Mouse (Mus musculus) midbrain, embryonic 14.5 days (tissue): ENCODE measurements around the gene Lmf1. TPM values are rescaled to one million over a fixed set of nuclear protein-coding genes. Genes with fewer than 3 reads are reported as not detected.

ENCODE experiments used
- ATAC-seq: fragments of 200-750 bp; cut with Nextera tagmentation; 2 replicates; pipeline ENCODE4 v1.8.0; 2017; ENCODE audit warnings: moderate number of reproducible peaks, moderate library complexity; ENCODE audit not compliant: low FRiP score, low TSS enrichment
- DNase-seq: peaks from one replicate; pipeline ENCODE4 v3.0.0-alpha.2; 2015
- H3K27ac ChIP-seq: fragments of 300-500 bp; sonication (generic); replicated peaks from 2 replicates; pipeline ENCODE4 v1.5.1; 2014; ENCODE audit warnings: mild to moderate bottlenecking, low read depth, low read length, moderate library complexity
- H3K27me3 ChIP-seq: fragments of 300-500 bp; sonication (generic); 2 replicates; pipeline ENCODE4 v1.6.1; 2014; ENCODE audit warnings: low read length, control low read depth, mixed read lengths; ENCODE audit not compliant: control insufficient read depth, insufficient read depth
- H3K36me3 ChIP-seq: fragments of 300-500 bp; sonication (generic); 2 replicates; pipeline ENCODE4 v1.6.1; 2014; ENCODE audit warnings: low read length, control low read depth; ENCODE audit not compliant: control insufficient read depth, insufficient read depth
- H3K4me1 ChIP-seq: fragments of 300-500 bp; sonication (generic); 2 replicates; pipeline ENCODE4 v1.6.1; 2014; ENCODE audit warnings: mild to moderate bottlenecking, antibody characterized with exemption, low read length, control low read depth; ENCODE audit not compliant: control insufficient read depth, insufficient read depth
- H3K4me2 ChIP-seq: fragments of 300-500 bp; sonication (generic); 2 replicates; pipeline ENCODE4 v1.6.1; 2014; ENCODE audit warnings: mild to moderate bottlenecking, low read length, moderate library complexity
- H3K4me3 ChIP-seq: fragments of 300-500 bp; sonication (generic); replicated peaks from 2 replicates; pipeline ENCODE4 v1.5.1; 2014; ENCODE audit warnings: low read depth, low read length
- H3K9ac ChIP-seq: fragments of 300-500 bp; sonication (generic); replicated peaks from 2 replicates; pipeline ENCODE4 v1.6.1; 2014; ENCODE audit warnings: mild to moderate bottlenecking, low read length, moderate library complexity
- H3K9me3 ChIP-seq: fragments of 300-500 bp; sonication (generic); 2 replicates; pipeline ENCODE4 v1.6.1; 2016; ENCODE audit warnings: low read length, control low read depth, mixed read lengths; ENCODE audit not compliant: control insufficient read depth
- WGBS: fragments of 180-500 bp; shearing (Covaris S2); extraction: QIAGEN DNeasy Blood & Tissue Kit; methylation state at CpG from one replicate; pipeline ENCODE4 v1.1.7; 2014; 5-methylcytosine and 5-hydroxymethylcytosine counted together
- polyA plus RNA-seq: library from polyadenylated mRNA; unstranded; fragments of >200 nt; fragmentation: Nextera tagmentation; extraction: Ambion mirVana; gene quantifications from 2 replicates; pipeline ENCODE4 v1.2.1, GENCODE M21; 2014

Gene Lmf1
- polyA plus RNA-seq, 1 experiment from 2014 or later, result 20.8 TPM

- ATAC-seq (no peak), DNase-seq (no peak)
- no peaks in the 10 kb centered on the region for H3K9me3 ChIP-seq
- 94% methylated on average over 6 of the region's 6 CpGs for WGBS
- no peak overlapping the region for H3K27ac ChIP-seq
- H3K4me3 ChIP-seq, result no peak overlapping the region
- no peak overlapping the region for H3K4me2 ChIP-seq
- no peaks in the 10 kb centered on the region for H3K27me3 ChIP-seq
- H3K36me3 ChIP-seq, result peaks cover 31% of the 10 kb centered on the region
- no peak overlapping the region for H3K9ac ChIP-seq
- H3K4me1 ChIP-seq, result no peaks in the 10 kb centered on the region
Observed at GRCm38 (mm10) chr17:25590068-25590467, 11.2 kb downstream of the Lmf1 start.

GRCm38 (mm10) chr17:25590985-25591384, 12.1 kb downstream of the Lmf1 start:
- Histone ChIP-seq H3K9me3 (no peaks in the 10 kb centered on the region), H3K36me3 (peaks cover 27% of the 10 kb centered on the region), H3K4me1 (no peaks in the 10 kb centered on the region), H3K9ac (no peak overlapping the region), H3K27ac (no peak overlapping the region), H3K4me2 (no peak overlapping the region), H3K27me3 (no peaks in the 10 kb centered on the region), H3K4me3 (no peak overlapping the region)
- no peak for DNase-seq
- no peak for ATAC-seq
- 84% methylated on average over 4 of the region's 4 CpGs for WGBS

- Histone ChIP-seq H3K4me2 (no peak overlapping the region), H3K36me3 (peaks cover 18% of the 10 kb centered on the region)
- 91% methylated on average over 6 of the region's 6 CpGs for WGBS
Observed at GRCm38 (mm10) chr17:25592336-25592735, 13.5 kb downstream of the Lmf1 start.

GRCm38 (mm10) chr17:25593411-25594261, 14.8 kb downstream of the Lmf1 start:
- Histone ChIP-seq H3K9me3 (no peaks in the 10 kb centered on the region), H3K4me1 (no peaks in the 10 kb centered on the region), H3K27me3 (no peaks in the 10 kb centered on the region), H3K4me3 (no peak overlapping the region), H3K36me3 (peaks cover 12% of the 10 kb centered on the region), H3K27ac (no peak overlapping the region), H3K4me2 (no peak overlapping the region), H3K9ac (no peak overlapping the region)
- no peak for ATAC-seq
- DNase-seq, result no peak
- WGBS, result 81% methylated on average over 22 of the region's 22 CpGs

More at GRCm38 (mm10) chr17:25592336-25592735, 13.5 kb downstream of the Lmf1 start:
- Histone ChIP-seq H3K27me3 (no peaks in the 10 kb centered on the region), H3K9ac (no peak overlapping the region), H3K4me1 (no peaks in the 10 kb centered on the region), H3K4me3 (no peak overlapping the region), H3K27ac (no peak overlapping the region), H3K9me3 (no peaks in the 10 kb centered on the region)
- DNase-seq (no peak), ATAC-seq (no peak)

- ATAC-seq, result no peak
- no peaks in the 10 kb centered on the region for H3K27me3 ChIP-seq
Observed at GRCm38 (mm10) chr17:25595495-25595894, 16.6 kb downstream of the Lmf1 start.

GRCm38 (mm10) chr17:25597537-25597936, 18.7 kb downstream of the Lmf1 start:
- Histone ChIP-seq H3K4me3 (no peak overlapping the region), H3K4me1 (no peaks in the 10 kb centered on the region), H3K27me3 (no peaks in the 10 kb centered on the region), H3K36me3 (no peaks in the 10 kb centered on the region; the same call in 1 of the 2 replicates), H3K4me2 (no peak overlapping the region), H3K27ac (no peak overlapping the region), H3K9ac (no peak overlapping the region), H3K9me3 (no peaks in the 10 kb centered on the region)
- no peak for DNase-seq
- ATAC-seq, result no peak
- 72% methylated on average over 3 of the region's 3 CpGs for WGBS

More at GRCm38 (mm10) chr17:25595495-25595894, 16.6 kb downstream of the Lmf1 start:
- H3K36me3 ChIP-seq, result peaks cover 3% of the 10 kb centered on the region; the same call in 1 of the 2 replicates
- no peak for DNase-seq
- no peak overlapping the region for H3K27ac ChIP-seq
- H3K4me3 ChIP-seq, result no peak overlapping the region
- H3K9me3 ChIP-seq, result no peaks in the 10 kb centered on the region
- H3K9ac ChIP-seq, result no peak overlapping the region
- no peaks in the 10 kb centered on the region for H3K4me1 ChIP-seq
- H3K4me2 ChIP-seq, result no peak overlapping the region
- whole genome bisulfite sequencing, result 84% methylated on average over 5 of the region's 5 CpGs

- H3K27ac ChIP-seq, result no peak overlapping the region
- no peaks in the 10 kb centered on the region for H3K27me3 ChIP-seq
- 76% methylated on average over 8 of the region's 8 CpGs for WGBS
- no peaks in the 10 kb centered on the region for H3K9me3 ChIP-seq
- no peak for DNase-seq
- no peaks in the 10 kb centered on the region for H3K4me1 ChIP-seq
- H3K36me3 ChIP-seq, result no peaks in the 10 kb centered on the region
- no peak overlapping the region for H3K4me2 ChIP-seq
- no peak overlapping the region for H3K4me3 ChIP-seq
- ATAC-seq, result no peak
- H3K9ac ChIP-seq, result no peak overlapping the region
Observed at GRCm38 (mm10) chr17:25602366-25602765, 23.5 kb downstream of the Lmf1 start.

- no peak overlapping the region for H3K27ac ChIP-seq
- no peak for ATAC-seq
- peaks cover 9% of the 10 kb centered on the region for H3K4me1 ChIP-seq
- 0 out of 2 replicates have a peak, but pooled peaks cover 4% of the 10 kb centered on the region for H3K36me3 ChIP-seq
- H3K9ac ChIP-seq, result no peak overlapping the region
- H3K27me3 ChIP-seq, result no peaks in the 10 kb centered on the region
- H3K4me2 ChIP-seq, result no peak overlapping the region
- no peak overlapping the region for H3K4me3 ChIP-seq
- no peaks in the 10 kb centered on the region for H3K9me3 ChIP-seq
- DNase-seq, result no peak
- WGBS, result 65% methylated on average over 5 of the region's 5 CpGs
Observed at GRCm38 (mm10) chr17:25604234-25604633, 25.3 kb downstream of the Lmf1 start.
